Mouse (Mus musculus) olfactory bulb, adult 2 months (tissue): ENCODE results near the gene Dtnb.

Experiments used
- CTCF ChIP-seq: fragments of 200-500 bp; IDR thresholded peaks from 2 replicates; pipeline ENCODE4 v1.5.1; 2012; ENCODE audit warnings: low read depth, mild to moderate bottlenecking, low read length, moderate library complexity; ENCODE audit not compliant: insufficient read depth
- POLR2A ChIP-seq: fragments of 200-500 bp; IDR thresholded peaks from 2 replicates; pipeline ENCODE4 v1.6.1; 2012; ENCODE audit warnings: mild to moderate bottlenecking, low read depth, low read length, moderate library complexity; ENCODE audit not compliant: insufficient read depth

DNA sequence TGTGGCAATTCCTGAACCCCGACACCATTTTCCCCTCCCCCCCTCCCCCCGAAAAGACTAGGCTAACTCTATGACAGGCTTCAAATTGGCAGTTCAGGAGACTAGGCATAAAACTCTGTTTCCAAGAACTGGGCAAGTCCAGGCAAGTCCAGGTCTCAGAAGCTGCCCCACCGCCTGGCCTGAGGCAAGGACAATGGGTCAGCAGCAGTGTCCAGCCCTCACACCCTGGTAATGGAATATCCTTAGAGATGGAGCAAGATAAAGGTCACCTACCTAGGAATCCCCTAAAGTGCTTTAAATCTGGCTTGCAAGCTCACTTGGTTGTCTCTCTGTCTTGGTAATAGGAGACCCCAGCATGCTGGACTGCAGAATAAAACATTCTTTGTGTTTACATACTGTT is 24.3 kb upstream of the Dtnb start:
- TF ChIP-seq CTCF (no peak), POLR2A (no peak)
